Mouse (Mus musculus): ENCODE measurements at regions not wholly inside any gene's neighbourhood (a gene's known extent, or its start where the extent isn't known, plus 50 kb on each side); places are given as distances from the start of the nearest gene placed in this dataset.

GRCm38 (mm10) chr10:91326661-91327312, 145.7 kb upstream of the Tmpo start:
- intact Hi-C loops (cut with DNase I), result no loop called here
- DNase-seq, result no peak

GRCm38 (mm10) chr10:91326144-91326655, 145.1 kb upstream of the Tmpo start:
- intact Hi-C loops (cut with DNase I), result no loop called here
- DNase-seq, result no peak

GRCm38 (mm10) chr10:91321226-91321625, 140.1 kb upstream of the Tmpo start:
- intact Hi-C loops (cut with DNase I), result no loop called here
- DNase-seq, result no peak

- no peak for DNase-seq
- intact Hi-C loops (cut with DNase I), result no loop called here
Observed at GRCm38 (mm10) chr10:91319442-91320112, 138.5 kb upstream of the Tmpo start.

GRCm38 (mm10) chr10:91314441-91314840, 133.3 kb upstream of the Tmpo start:
- DNase-seq, result no peak
- intact Hi-C loops (cut with DNase I), result no loop called here

GRCm38 (mm10) chr10:91313316-91313715, 132.2 kb upstream of the Tmpo start:
- peak in 1 of 2 experiments; percentile 34 for DNase-seq

GRCm38 (mm10) chr10:91312913-91313312, 131.8 kb upstream of the Tmpo start:
- DNase-seq, result no peak
- intact Hi-C loops (cut with DNase I), result no loop called here

More at GRCm38 (mm10) chr10:91313316-91313715, 132.2 kb upstream of the Tmpo start:
- intact Hi-C loops (cut with DNase I), result no loop called here

- peak in 1 of 2 experiments; percentile 3 for DNase-seq
Observed at GRCm38 (mm10) chr10:91300067-91300466, 119.0 kb upstream of the Tmpo start.

GRCm38 (mm10) chr10:91297792-91298460, 116.8 kb upstream of the Tmpo start:
- DNase-seq, result peak; percentile 39 to 68
- intact Hi-C loops (cut with DNase I), result loop anchor here (2.0 to 10.0 kb wide), 3 partner anchors 247 to 1714 kb away; no protein-coding TSS in a partner anchor

More at GRCm38 (mm10) chr10:91300067-91300466, 119.0 kb upstream of the Tmpo start:
- intact Hi-C loops (cut with DNase I), result no loop called here

GRCm38 (mm10) chr10:91295345-91295744, 114.2 kb upstream of the Tmpo start:
- DNase-seq, result no peak
- intact Hi-C loops (cut with DNase I), result loop anchor here (5.0 to 10.0 kb wide), 2 partner anchors 249 to 1717 kb away; no protein-coding TSS in a partner anchor

- intact Hi-C loops (cut with DNase I), result loop anchor here (10.0 kb wide), 1 partner anchor 252 kb away; no protein-coding TSS in a partner anchor
Observed at GRCm38 (mm10) chr10:91293226-91293625, 112.1 kb upstream of the Tmpo start.

GRCm38 (mm10) chr10:91284259-91284658, 103.1 kb upstream of the Tmpo start:
- no peak for DNase-seq
- intact Hi-C loops (cut with DNase I), result no loop called here

More at GRCm38 (mm10) chr10:91293226-91293625, 112.1 kb upstream of the Tmpo start:
- no peak for DNase-seq

- DNase-seq, result peak; percentile 88 to 92
- intact Hi-C loops (cut with DNase I), result loop anchor here (10.0 kb wide), 1 partner anchor 1034 kb away; no protein-coding TSS in a partner anchor
Observed at GRCm38 (mm10) chr10:91270955-91271741, 90.0 kb upstream of the Tmpo start.

- intact Hi-C loops (cut with DNase I), result loop anchor here (10.0 kb wide), 1 partner anchor 1034 kb away; no protein-coding TSS in a partner anchor
- DNase-seq, result peak; percentile 69 to 79
Observed at GRCm38 (mm10) chr10:91270268-91270954, 89.3 kb upstream of the Tmpo start.

GRCm38 (mm10) chr10:91267886-91268285, 86.8 kb upstream of the Tmpo start:
- peak; percentile 25 to 58 for DNase-seq
- intact Hi-C loops (cut with DNase I), result no loop called here

GRCm38 (mm10) chr10:91260416-91260815, 79.3 kb upstream of the Tmpo start:
- intact Hi-C loops (cut with DNase I), result no loop called here
- DNase-seq, result no peak

GRCm38 (mm10) chr10:91249681-91250195, 68.6 kb upstream of the Tmpo start:
- intact Hi-C loops (cut with DNase I), result no loop called here
- no peak for DNase-seq

GRCm38 (mm10) chr10:91244297-91244696, 63.2 kb upstream of the Tmpo start:
- intact Hi-C loops (cut with DNase I), result loop anchor here (5.0 kb wide), 1 partner anchor 162 kb away; the partner anchor contains the start of genes Apaf1 and Ikbip
- DNase-seq, result no peak

GRCm38 (mm10) chr10:91242491-91243046, 61.5 kb upstream of the Tmpo start:
- no peak for DNase-seq
- intact Hi-C loops (cut with DNase I), result loop anchor here (1.0 to 5.0 kb wide), 2 partner anchors 72 to 160 kb away; partner anchors contain the start of genes Apaf1 and Ikbip

Data from heart, postnatal 14 days (tissue).